Mouse (Mus musculus): ENCODE results near the gene Znrf4.

Znrf4 gene

DNA sequence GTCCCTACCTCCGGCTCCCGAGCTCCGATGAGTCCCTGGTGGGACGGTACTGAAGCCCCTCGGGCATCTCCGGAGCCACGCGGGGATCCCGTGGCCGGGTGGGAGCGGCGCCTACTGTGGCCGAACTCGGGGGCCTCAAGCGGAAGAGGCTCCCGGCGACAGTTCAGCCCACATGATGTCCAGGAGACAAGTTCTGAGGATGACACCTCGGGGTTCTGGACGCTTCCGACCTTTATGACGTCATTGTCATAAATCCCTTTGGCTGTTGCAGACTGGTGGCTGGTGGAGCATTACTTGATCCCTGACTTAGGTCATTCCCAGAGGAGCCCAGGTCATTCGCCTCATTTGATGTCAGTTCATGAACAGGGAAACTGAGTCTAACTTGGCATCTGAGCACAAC is at the start of gene Znrf4:
Gene Znrf4 (minus strand): TSS at position 122 of the 400 bp plus-strand sequence.
- DNase-seq (ENCODE audit: low spot score), result no peak

DNA sequence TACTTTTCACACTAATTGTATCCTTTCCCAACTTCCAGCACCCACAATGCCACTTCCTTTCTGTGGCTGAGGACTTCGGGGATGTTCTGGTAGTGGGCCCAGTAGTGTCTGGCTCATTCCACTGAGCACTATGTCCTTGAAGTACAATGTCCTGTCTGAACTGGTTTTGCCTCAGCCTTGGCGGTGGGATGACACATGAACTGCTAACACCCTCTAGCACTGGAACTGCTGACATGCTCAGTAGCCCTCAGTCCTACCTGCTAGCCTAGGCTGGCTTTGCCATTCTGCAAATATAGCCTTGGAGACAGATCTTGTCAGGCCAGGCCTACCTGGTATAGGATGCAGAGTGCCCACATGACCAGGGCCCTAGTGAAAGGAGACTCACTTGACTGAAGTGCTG is 49.6 kb upstream of the Znrf4 start:
- no peak for DNase-seq (ENCODE audit: low spot score)

GRCm38 (mm10) chr17:56560131-56560530 is 47.9 kb upstream of the Znrf4 start:
- DNase-seq (ENCODE audit: low spot score), result no peak

DNA sequence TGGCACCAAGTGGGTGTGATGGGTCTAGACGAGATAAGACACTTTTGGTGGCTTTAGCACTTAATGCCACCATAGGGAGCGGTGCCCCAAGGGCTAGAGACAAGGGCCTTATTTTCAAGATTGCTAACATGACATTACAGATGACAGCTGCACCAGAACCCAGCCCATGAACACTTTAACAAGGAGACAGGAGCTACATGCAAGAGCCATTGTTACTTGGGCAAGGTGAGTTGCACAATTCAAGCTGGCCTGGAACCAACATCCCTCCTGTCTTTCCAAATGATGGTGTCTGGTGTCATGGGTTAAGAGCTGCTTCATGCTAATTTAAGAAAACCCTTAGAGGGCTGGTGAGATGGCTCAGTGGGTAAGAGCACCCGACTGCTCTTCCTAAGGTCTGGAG is 47.2 kb upstream of the Znrf4 start:
- DNase-seq (ENCODE audit: low spot score), result no peak

- peak; percentile 62 for DNase-seq (ENCODE audit: low spot score)
Observed at GRCm38 (mm10) chr17:56558448-56558847, 46.2 kb upstream of the Znrf4 start.

DNA sequence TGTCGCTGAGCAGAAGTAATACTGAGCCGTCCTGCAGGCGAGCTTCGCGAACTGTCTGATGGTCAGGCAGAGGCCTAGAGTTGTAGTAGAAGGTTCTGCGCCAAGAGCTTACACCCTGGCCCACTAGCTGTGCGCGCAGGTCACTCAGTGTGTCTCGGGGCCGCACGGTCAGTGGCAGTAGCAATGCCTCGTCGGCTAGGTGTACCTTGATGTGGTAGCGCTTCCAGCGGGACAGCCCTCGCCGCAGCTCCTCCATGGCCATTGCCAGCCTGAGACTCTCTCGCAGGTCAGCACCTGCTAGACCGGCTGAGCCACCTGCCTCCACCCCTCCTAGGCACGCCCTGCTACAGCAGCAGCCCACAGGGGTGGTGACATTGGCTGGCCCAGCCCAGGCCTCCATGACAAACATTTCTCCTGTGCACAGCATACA is 41.9 kb upstream of the Znrf4 start, which contains the start of gene Gm20219:
Gene Gm20219 (minus strand): TSS at position 266 of the 430 bp plus-strand sequence.
- peak; percentile 59 for DNase-seq (ENCODE audit: low spot score)

- peak; percentile 65 for DNase-seq (ENCODE audit: low spot score)
Observed at GRCm38 (mm10) chr17:56552781-56553363, 40.6 kb upstream of the Znrf4 start.

DNA sequence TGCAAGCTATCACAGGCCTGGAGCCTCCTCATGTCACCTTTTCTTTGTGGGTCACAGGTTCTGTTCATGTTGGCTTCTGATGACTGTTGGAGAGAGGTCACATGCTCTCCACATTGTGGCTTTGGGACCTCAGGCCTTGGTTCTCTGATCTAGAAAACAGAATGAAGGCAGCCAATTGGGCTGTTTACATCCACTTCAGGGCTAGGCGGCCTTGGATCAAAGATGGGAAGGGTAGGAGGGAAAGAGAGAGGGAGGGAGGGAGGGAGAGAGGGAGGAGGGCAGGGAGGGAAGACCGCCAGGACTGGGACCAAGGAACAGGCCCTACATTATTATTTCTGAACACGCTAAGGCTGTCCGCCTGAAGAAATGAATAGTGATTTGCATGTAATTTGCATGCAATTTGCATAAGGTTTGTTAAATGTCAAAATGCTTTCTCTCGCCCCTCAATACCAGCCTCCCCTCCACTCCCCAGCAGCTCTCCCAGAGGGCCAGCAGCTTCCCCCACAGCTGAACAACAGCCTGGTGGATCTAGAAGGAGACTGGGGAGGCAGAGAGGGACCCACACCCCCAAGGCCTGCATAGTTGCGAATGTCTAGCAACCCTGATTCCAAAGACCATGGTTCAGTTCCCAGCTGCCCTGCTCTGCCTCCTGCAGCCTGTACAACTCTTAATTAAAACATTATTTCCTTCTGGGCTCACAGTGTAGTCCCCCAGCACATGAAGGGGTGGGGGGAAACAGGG is 39.8 kb upstream of the Znrf4 start:
- DNase-seq (ENCODE audit: low spot score), result no peak

- DNase-seq (ENCODE audit: low spot score), result no peak
Observed at GRCm38 (mm10) chr17:56550784-56551475, 38.7 kb upstream of the Znrf4 start.

DNA sequence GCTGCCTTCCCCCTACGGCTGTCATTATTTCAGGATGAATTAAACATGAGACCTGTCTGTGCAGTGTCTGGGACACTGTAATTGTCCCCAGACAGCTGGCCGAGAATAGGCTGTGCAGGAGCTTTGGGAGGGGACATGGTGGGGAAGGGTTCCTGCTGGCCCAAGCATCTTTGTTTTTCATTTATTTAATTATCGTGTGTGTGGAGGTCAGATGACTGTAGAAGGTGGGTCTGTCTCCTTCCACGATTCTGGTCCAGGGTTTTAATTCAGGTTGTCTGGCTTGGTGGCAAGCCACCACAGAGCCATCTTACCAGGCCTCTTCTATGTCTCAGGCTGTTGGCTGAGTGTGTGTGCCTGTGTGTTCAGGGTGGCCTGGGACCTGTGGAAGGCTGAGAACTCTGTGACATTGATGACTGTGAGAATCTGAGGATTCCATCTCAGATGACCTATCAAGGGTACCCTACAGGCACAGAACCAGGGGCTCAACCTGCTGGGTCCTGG is 36.4 kb upstream of the Znrf4 start:
- no peak for DNase-seq (ENCODE audit: low spot score)

DNA sequence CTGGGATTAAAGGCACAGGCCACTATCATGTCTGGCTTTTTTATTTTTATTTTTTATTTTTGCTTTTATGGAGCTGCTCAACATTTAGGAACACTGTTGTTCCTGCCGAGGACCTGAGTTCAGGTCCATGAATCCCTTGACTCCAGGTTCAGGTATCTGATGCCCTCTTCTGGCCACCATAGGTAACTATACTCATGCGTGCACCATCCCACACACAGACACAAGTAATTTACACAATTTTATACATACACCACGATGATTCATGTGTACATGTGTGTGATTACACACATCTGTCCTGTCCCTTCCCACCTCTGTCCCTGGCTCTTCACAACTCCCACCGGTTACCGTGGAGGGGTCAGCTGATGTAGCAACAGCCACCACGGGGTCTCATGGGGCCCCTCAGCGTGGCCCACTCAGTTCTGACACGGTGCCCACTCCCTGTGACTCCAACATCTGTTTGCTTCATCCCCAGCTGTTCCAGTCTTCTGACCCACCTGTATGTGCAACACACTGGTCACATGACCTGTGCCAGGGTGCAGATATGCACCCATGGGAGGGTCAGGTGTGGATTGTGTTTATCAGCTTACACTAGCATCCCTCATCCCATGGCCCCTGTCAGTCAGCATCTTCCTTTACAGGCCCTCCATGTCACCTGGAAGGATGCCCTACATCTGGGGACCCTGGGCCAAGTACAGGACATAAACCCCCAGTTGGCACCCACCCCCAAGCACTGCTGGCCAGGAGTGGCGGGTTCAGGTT is 35.8 kb upstream of the Znrf4 start:
- DNase-seq (ENCODE audit: low spot score), result no peak

GRCm38 (mm10) chr17:56547116-56547845 is 35.0 kb upstream of the Znrf4 start:
- no peak for DNase-seq (ENCODE audit: low spot score)

DNA sequence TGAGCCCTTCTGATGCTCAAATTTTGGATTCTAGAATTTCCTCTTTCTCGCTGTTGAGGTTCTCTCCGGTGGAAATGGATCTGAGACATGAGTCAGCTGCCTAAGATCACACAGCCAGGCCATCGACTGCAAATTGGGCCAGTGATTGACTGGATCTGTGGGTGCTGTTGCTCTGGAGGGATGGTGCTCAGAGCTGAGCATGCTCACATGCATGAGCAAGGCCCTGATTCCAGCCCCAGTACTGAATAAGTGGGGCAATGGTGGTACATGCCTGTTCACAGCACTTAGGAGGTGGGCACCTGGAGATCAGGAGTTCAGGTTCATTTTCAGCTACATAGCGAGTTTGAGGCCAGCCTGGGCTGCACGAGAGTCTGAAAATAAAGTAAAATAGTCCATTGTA is 34.3 kb upstream of the Znrf4 start:
- DNase-seq (ENCODE audit: low spot score), result no peak

- no peak for DNase-seq (ENCODE audit: low spot score)
Observed at GRCm38 (mm10) chr17:56545945-56546344, 33.7 kb upstream of the Znrf4 start.

GRCm38 (mm10) chr17:56544699-56545387 is 32.6 kb upstream of the Znrf4 start:
- DNase-seq (ENCODE audit: low spot score), result no peak

DNA sequence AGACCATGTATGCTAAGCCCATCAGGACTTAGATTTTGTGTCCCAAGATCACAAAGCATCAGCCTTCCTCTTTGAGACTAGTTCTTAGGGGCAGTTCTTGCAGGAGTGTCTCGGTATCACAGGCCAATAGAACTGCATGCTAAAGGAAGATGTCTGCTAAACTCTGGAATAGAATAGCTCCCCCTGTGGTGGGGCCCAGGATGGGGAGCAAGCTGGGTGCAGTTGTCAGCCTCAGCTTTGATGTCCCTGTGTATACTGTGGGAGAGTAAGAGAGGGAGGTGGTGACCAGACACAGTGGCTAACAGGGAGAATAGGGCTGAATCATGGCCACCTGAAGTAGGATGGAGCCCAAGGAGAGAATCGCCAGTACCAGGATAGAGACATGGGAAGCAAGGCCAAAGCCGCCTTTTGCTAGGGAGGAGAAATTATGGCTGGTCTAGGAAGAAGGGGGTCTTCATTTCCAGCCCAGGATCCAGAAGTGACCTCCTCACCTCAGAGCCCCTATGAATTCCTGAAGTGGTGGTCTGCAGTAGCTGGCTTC is 31.5 kb upstream of the Znrf4 start:
- no peak for DNase-seq (ENCODE audit: low spot score)

- no peak for DNase-seq (ENCODE audit: low spot score)
Observed at GRCm38 (mm10) chr17:56542736-56543135, 30.5 kb upstream of the Znrf4 start.

DNA sequence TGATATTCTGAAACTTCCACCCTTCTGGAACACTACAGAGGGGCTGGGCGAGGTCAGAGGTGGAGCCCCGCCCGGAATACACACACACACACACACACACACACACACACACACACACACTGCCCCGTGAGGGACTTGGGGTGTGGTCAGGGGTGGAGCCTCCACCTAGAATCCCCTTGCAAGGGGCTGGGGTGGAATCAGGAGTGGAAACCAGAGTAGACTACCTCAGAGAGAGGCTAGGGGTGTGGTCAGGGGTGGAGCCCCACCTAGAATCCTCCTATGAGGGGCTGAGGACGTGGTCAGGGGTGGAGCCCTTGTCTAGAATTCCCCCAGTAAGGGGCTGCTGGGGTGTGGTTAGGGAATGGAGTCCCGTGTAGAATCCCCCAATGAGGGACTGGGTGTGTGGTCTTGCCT is 28.3 kb upstream of the Znrf4 start:
- no peak for DNase-seq (ENCODE audit: low spot score)

DNA sequence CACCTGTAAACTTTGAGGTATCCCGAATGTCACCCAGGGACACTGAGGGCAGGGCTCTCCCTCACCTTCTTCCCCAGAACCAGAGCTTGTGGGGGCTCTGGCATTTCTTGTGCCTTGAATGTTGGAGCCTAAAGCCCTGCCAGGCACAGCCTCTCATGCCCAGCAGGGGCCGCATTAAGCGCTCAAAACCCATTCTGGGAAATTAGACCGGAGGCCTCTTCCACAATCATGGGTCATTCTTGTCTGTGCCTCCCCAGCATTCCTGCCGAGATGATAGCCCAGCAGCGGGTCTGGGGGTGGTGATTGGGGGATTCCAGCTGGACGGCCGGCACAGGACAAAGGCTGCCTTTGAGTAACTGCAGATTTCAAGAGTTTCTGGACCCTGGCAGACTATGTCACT is 25.7 kb upstream of the Znrf4 start:
- no peak for DNase-seq (ENCODE audit: low spot score)

DNA sequence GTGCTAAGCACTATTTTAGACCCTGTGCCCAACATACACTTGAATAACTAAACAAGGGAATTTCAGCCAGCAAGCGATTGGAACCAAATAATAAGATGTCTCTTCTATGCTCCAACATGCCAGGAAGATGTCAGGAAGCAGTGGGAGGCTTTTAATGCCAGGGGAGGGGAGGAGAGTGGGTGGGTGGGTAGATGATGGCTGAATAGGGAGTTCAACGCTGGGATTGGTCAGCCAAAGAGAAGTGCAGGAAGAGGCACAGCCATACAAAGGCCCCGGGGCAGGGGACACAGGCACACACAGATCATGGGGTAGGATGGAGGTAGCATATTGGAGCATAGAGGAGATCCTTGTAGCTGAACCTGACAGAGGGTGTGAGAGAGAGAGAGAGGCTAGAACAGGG is 24.6 kb upstream of the Znrf4 start:
- no peak for DNase-seq (ENCODE audit: low spot score)

DNA sequence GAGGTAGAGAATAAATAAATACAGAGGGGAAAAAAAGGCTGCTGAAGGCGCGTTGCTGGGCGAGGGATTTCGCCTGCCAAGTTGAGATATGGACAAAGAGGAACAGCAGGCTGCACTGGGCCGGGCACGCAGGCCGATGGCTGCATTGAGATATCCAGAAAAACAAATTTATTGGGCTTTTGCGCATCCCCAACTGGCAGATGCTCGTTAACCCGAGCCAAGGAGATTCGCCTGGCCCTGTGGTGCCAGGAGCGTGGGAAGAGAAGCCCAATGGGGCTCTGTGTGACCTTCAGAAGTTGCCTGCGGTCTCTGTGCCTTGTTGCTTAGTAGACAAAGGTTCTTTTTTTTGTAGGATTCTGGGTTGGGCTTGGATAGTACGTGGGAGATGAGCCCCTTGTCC is 24.0 kb upstream of the Znrf4 start:
- no peak for DNase-seq (ENCODE audit: low spot score)
